ENCODE assay signal across 17 mouse cellular contexts in the genomic region with DNA sequence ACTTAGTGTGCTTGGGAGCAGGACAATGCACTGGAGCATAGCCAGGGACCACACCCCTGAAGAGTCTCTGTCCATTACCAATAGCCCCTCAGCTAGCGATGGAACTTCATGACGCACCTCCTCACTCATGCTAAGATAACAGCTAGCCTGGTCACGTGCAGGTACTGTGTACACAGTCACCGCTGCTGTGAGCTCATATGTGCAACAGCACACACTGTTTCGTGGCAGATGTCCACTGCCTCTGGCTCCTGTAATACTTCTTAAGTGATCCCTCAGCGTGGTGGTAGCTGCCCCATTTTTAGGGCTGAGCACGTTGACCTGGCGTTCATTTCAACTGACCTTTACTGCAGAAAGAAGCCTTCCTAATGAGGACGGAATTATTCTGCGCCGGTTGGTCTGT.
A peak's percentile ranks its signal among the peaks of the same experiment; 100 is the strongest.
DNase-seq lines count a peak whose midpoint lies in the region; ATAC-seq and TF ChIP-seq lines count a peak whose summit lies in the region.
"Had no signal": no experiment of that assay in that cellular context is flagged by ENCODE, and none has a peak within 500 bp of the region (broad histone marks: within the 10 kb centered on the region; RNA-seq: fewer than 3 reads in every experiment).

No protein-coding gene starts in this region.

- no peak overlapping the region for H3K27ac ChIP-seq in hindbrain, embryonic 14.5 days
- no peak overlapping the region for H3K27ac ChIP-seq in hindbrain, embryonic 13.5 days
- H3K27ac ChIP-seq in midbrain, embryonic 15.5 days = no peak overlapping the region
- H3K27ac ChIP-seq in midbrain, postnatal 0 days (ENCODE audit: low read depth, low read length) = no peak overlapping the region
- no peak overlapping the region for H3K27ac ChIP-seq in forebrain, postnatal 0 days (ENCODE audit: low read depth, low read length)
- H3K27ac ChIP-seq in stomach, postnatal 0 days (replicated peaks) = no peak overlapping the region
- H3K27ac ChIP-seq: heart, embryonic 13.5 days; macrophage had no signal

- H3K4me1 ChIP-seq in hindbrain, embryonic 14.5 days (replicated peaks; ENCODE audit: control insufficient read depth, insufficient read depth, low read length) = no peaks in the 10 kb centered on the region; the same call in 1 of the 2 replicates
- peaks cover 12% of the 10 kb centered on the region for H3K4me1 ChIP-seq in hindbrain, embryonic 13.5 days (replicated peaks)
- peaks cover 12% of the 10 kb centered on the region for H3K4me1 ChIP-seq in midbrain, embryonic 15.5 days
- H3K4me1 ChIP-seq in midbrain, postnatal 0 days (ENCODE audit: insufficient read depth, low read length) = peaks cover 5% of the 10 kb centered on the region; the same call in 1 of the 2 replicates
- H3K4me1 ChIP-seq in forebrain, postnatal 0 days (ENCODE audit: insufficient read depth) = no peaks in the 10 kb centered on the region
- no peaks in the 10 kb centered on the region for H3K4me1 ChIP-seq in stomach, postnatal 0 days (replicated peaks; ENCODE audit: control insufficient read depth, insufficient read depth)

- no peak overlapping the region for H3K4me2 ChIP-seq in hindbrain, embryonic 14.5 days (replicated peaks)
- H3K4me2 ChIP-seq in hindbrain, embryonic 13.5 days = no peak overlapping the region
- no peak overlapping the region for H3K4me2 ChIP-seq in midbrain, embryonic 15.5 days
- no peak overlapping the region for H3K4me2 ChIP-seq in midbrain, postnatal 0 days (ENCODE audit: low read depth, low read length, poor library complexity, severe bottlenecking)
- H3K4me2 ChIP-seq in forebrain, postnatal 0 days (ENCODE audit: low read depth) = no peak overlapping the region
- no peak overlapping the region for H3K4me2 ChIP-seq in stomach, postnatal 0 days (replicated peaks; ENCODE audit: low read depth)
- H3K4me2 ChIP-seq: heart, embryonic 13.5 days had no signal

- no peak overlapping the region for H3K4me3 ChIP-seq in hindbrain, embryonic 14.5 days (replicated peaks; ENCODE audit: low read length)
- H3K4me3 ChIP-seq in hindbrain, embryonic 13.5 days = no peak overlapping the region
- H3K4me3 ChIP-seq in midbrain, embryonic 15.5 days = no peak overlapping the region
- no peak overlapping the region for H3K4me3 ChIP-seq in midbrain, postnatal 0 days (ENCODE audit: low read depth, low read length)
- H3K4me3 ChIP-seq in forebrain, postnatal 0 days (ENCODE audit: low read depth, low read length) = no peak overlapping the region
- no peak overlapping the region for H3K4me3 ChIP-seq in stomach, postnatal 0 days (ENCODE audit: low read depth, low read length)
- H3K4me3 ChIP-seq: heart, embryonic 13.5 days had no signal

- TF ChIP-seq EP300 in stomach, postnatal 0 days (optimal IDR thresholded peaks at IDR 0.05) = no peak

- DNase-seq in hindbrain, embryonic 14.5 days (ENCODE audit: low spot score) = no peak
- no peak for DNase-seq in midbrain, postnatal 0 days (ENCODE audit: low spot score)
- peak; percentile 8 for DNase-seq in forebrain, postnatal 0 days
- DNase-seq in stomach, postnatal 0 days (ENCODE audit: low spot score) = peak; percentile 37
- no peak for DNase-seq in right cerebral cortex, postnatal 10 days (ENCODE audit: low spot score in 2 of 2)
- no peak for DNase-seq in gastrocnemius, postnatal 4 days (ENCODE audit: low spot score in 2 of 2)
- DNase-seq: cerebellum, adult 11-12 months; gastrocnemius, postnatal 14 days; liver; thymus, postnatal 25 days had no signal

- H3K9me3 ChIP-seq in hindbrain, embryonic 14.5 days (ENCODE audit: control insufficient read depth, low read length) = no peaks in the 10 kb centered on the region
- H3K9me3 ChIP-seq in hindbrain, embryonic 13.5 days = no peaks in the 10 kb centered on the region
- no peaks in the 10 kb centered on the region for H3K9me3 ChIP-seq in midbrain, embryonic 15.5 days
- no peaks in the 10 kb centered on the region for H3K9me3 ChIP-seq in midbrain, postnatal 0 days (ENCODE audit: low read length)
- no peaks in the 10 kb centered on the region for H3K9me3 ChIP-seq in forebrain, postnatal 0 days (ENCODE audit: low read length)
- H3K9me3 ChIP-seq in stomach, postnatal 0 days (ENCODE audit: control insufficient read depth, low read length) = no peaks in the 10 kb centered on the region
- H3K9me3 ChIP-seq: G1E; heart, embryonic 13.5 days had no signal

- WGBS in hindbrain, embryonic 14.5 days = 68% methylated on average over 11 of the region's 11 CpGs
- 72% methylated on average over 11 of the region's 11 CpGs for WGBS in hindbrain, embryonic 13.5 days
- WGBS in midbrain, embryonic 15.5 days = 63% methylated on average over 11 of the region's 11 CpGs
- 75% methylated on average over 11 of the region's 11 CpGs for WGBS in midbrain, postnatal 0 days
- 31% methylated on average over 11 of the region's 11 CpGs for WGBS in forebrain, postnatal 0 days
- WGBS in stomach, postnatal 0 days = 67% methylated on average over 11 of the region's 11 CpGs

- H3K36me3 ChIP-seq in hindbrain, embryonic 14.5 days (replicated peaks; ENCODE audit: control insufficient read depth, insufficient read depth) = no peaks in the 10 kb centered on the region
- H3K36me3 ChIP-seq in hindbrain, embryonic 13.5 days = no peaks in the 10 kb centered on the region
- no peaks in the 10 kb centered on the region for H3K36me3 ChIP-seq in midbrain, embryonic 15.5 days (replicated peaks)
- H3K36me3 ChIP-seq in midbrain, postnatal 0 days (ENCODE audit: insufficient read depth, low read length) = no peaks in the 10 kb centered on the region
- H3K36me3 ChIP-seq in forebrain, postnatal 0 days (ENCODE audit: insufficient read depth) = no peaks in the 10 kb centered on the region
- H3K36me3 ChIP-seq in stomach, postnatal 0 days (ENCODE audit: control insufficient read depth, insufficient read depth, low read length) = no peaks in the 10 kb centered on the region
- H3K36me3 ChIP-seq: G1E; heart, embryonic 13.5 days had no signal

- peaks cover 16% of the 10 kb centered on the region for H3K27me3 ChIP-seq in hindbrain, embryonic 14.5 days (ENCODE audit: control insufficient read depth, insufficient read depth, low read length)
- peaks cover 63% of the 10 kb centered on the region for H3K27me3 ChIP-seq in hindbrain, embryonic 13.5 days
- peaks cover 24% of the 10 kb centered on the region for H3K27me3 ChIP-seq in midbrain, embryonic 15.5 days (replicated peaks)
- H3K27me3 ChIP-seq in midbrain, postnatal 0 days (ENCODE audit: insufficient read depth, low read length) = peaks cover 7% of the 10 kb centered on the region; the same call in 1 of the 2 replicates
- no peaks in the 10 kb centered on the region for H3K27me3 ChIP-seq in forebrain, postnatal 0 days (ENCODE audit: insufficient read depth, low read length)
- peaks cover 4% of the 10 kb centered on the region; the same call in 1 of the 2 replicates for H3K27me3 ChIP-seq in stomach, postnatal 0 days (ENCODE audit: control insufficient read depth, insufficient read depth, low read length)

- ATAC-seq in hindbrain, embryonic 14.5 days (ENCODE audit: low FRiP score) = 0 out of 2 replicates have a peak, but pooled peaks have one; percentile 71
- no peak for ATAC-seq in hindbrain, embryonic 13.5 days (ENCODE audit: low FRiP score)
- ATAC-seq in midbrain, embryonic 15.5 days (replicated peaks) = peak; percentile 70; the same call in 1 of the 2 replicates
- no peak for ATAC-seq in midbrain, postnatal 0 days (ENCODE audit: low FRiP score)
- no peak for ATAC-seq in forebrain, postnatal 0 days
- ATAC-seq in stomach, postnatal 0 days (ENCODE audit: low FRiP score, low TSS enrichment) = peak; percentile 87
- ATAC-seq: activated CD4-positive, CD25-positive, alpha-beta regulatory T cell, adult 4 months; inflammation-experienced regulatory T-cells, adult 6 months had no signal

- H3K9ac ChIP-seq in hindbrain, embryonic 14.5 days = no peak overlapping the region
- no peak overlapping the region for H3K9ac ChIP-seq in hindbrain, embryonic 13.5 days
- no peak overlapping the region for H3K9ac ChIP-seq in midbrain, embryonic 15.5 days
- no peak overlapping the region for H3K9ac ChIP-seq in midbrain, postnatal 0 days (replicated peaks; ENCODE audit: low read length, poor library complexity, severe bottlenecking)
- no peak overlapping the region for H3K9ac ChIP-seq in forebrain, postnatal 0 days
- no peak overlapping the region for H3K9ac ChIP-seq in stomach, postnatal 0 days (ENCODE audit: low read length)
- H3K9ac ChIP-seq: heart, embryonic 13.5 days had no signal

- no peak for TF ChIP-seq CTCF in midbrain, postnatal 0 days (IDR thresholded peaks at IDR 0.05)
- TF ChIP-seq CTCF in forebrain, postnatal 0 days (IDR thresholded peaks at IDR 0.05; ENCODE audit: low read depth) = no peak
- no peak for TF ChIP-seq CTCF in stomach, postnatal 0 days (IDR thresholded peaks at IDR 0.05; ENCODE audit: low read depth)

Comparison
In these comparisons a context has a peak if more than half of its experiments do, and no peak if none do; other contexts are left out.
1. ATAC-seq: peak in hindbrain, embryonic 14.5 days (single experiment), midbrain, embryonic 15.5 days (single experiment) and stomach, postnatal 0 days (single experiment); none in hindbrain, embryonic 13.5 days (single experiment), midbrain, postnatal 0 days (single experiment) and forebrain, postnatal 0 days (single experiment).
2. DNase-seq: peak in forebrain, postnatal 0 days (single experiment) and stomach, postnatal 0 days (single experiment); none in hindbrain, embryonic 14.5 days (single experiment), midbrain, postnatal 0 days (single experiment), right cerebral cortex, postnatal 10 days (0 of 2) and gastrocnemius, postnatal 4 days (0 of 2).